Mouse (Mus musculus) cerebral cortex, adult 2 months (tissue): ENCODE data around the gene Crybb3.

Source experiments
- WGBS: fragments of 180-500 bp; shearing (Covaris S2); methylation state at CpG from one replicate; pipeline ENCODE4 v1.1.7; 2018; 5-methylcytosine and 5-hydroxymethylcytosine counted together

The Crybb3 gene

DNA sequence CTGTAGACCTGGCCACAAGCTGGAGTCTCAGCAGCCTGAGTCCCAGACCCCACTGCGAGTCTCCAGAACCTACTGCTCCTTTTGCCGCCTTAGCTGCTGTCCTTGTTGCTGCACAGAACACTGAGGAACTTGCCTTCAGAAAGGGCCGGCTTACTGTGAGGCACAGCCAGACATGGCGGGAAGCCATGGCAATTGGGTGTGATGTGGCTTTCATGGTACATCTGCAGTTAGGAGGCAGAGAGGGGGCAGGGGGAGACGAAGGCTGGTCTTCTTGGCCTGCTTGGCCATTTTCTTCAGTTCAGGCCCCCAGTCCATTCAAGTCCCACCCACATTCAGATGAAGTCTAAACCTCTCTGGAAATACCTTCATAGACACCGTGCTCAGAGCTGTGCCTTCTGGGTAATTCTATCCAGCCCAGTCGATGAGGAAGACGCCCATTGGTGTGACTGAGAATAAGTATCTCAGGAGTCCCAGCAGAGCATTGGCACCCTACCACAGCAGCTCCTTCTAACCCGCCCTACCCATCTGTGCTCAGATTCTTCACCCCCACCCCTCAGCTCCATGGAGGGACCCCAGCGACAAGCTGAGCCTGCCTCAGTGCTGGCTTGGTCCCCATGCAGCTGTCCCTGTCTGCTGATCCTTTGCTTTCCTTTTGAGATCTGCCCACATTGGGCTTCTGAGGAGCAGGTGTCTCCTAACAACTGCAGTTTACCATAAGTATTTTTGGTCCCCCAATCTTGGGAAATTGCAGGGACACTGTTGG is 35.7 kb downstream of the Crybb3 start:
- 57% methylated on average over 10 of the region's 10 CpGs for WGBS

- WGBS, result 49% methylated on average over 8 of the region's 8 CpGs
Measured at GRCm38 (mm10) chr5:113043531-113043930, 37.9 kb downstream of the Crybb3 start.

- WGBS, result 11% methylated on average over 5 of the region's 5 CpGs
Measured at GRCm38 (mm10) chr5:113041567-113042071, 39.8 kb downstream of the Crybb3 start.

DNA sequence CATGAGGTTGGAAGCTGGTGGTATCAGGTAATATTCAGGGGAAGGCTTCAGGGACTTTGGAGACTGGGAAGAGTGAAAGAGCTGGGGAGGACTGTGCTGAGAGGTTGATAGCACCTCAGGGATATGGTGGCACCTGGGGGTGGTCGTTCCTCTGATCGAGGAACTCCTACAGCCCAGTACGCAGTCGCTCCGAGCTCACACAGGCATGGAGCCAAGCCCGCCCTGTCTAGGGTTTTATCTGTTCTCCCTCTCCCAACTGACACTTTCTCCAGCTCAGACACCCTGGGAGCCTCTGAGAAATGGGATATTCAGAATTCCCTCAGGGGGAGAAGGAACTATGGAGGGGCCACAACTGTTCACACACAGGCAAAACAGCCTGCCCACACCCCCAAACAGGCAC is 40.6 kb downstream of the Crybb3 start:
- WGBS, result 43% methylated on average over 6 of the region's 6 CpGs

- WGBS, result 50% methylated on average over 6 of the region's 6 CpGs
Measured at GRCm38 (mm10) chr5:113038601-113039000, 42.8 kb downstream of the Crybb3 start.

DNA sequence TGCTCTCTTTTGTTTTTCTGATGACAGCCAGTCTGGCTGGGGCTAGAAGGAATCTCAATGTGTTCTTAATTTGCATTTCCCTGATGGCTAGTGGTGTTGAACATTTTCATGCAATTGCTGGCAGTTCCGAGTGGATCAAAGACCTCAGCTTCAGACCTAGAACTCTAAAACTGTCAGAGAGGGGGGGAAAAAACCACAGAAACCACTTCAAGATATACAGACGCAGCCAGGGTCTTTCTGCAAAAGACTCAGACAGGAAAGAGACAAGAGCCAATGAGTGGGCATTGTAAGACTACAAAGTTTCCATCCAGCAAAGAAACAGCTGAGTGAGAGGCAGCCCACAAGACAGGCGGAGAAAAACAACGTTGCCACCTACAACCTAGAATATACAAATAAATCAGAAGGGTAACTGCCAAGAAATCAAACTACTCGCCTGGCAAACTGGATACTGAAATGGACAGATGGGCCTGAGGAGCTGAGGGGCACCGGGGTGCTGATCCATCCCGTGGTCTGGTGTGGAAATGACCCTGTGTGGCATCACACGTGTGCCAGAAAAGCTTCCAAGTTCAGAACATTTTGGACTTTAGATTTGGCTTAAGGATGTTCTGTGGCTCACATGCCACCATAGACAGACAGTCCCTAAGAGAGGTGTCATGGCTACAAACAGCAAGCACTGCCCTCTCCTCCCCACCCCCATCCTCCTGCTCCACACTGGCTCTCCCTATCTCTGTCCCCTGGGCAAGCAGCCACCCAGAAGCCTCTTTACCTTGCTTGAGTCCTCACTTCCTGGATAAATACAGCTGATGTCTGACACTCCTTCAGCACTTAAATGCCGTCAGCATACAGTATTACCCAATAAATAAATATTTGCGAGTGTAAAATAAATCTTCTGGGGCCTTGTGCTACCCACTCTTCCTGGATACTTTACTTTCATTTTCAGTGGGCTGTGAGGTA is 46.0 kb downstream of the Crybb3 start:
- WGBS, result 45% methylated on average over 10 of the region's 10 CpGs

GRCm38 (mm10) chr5:113031201-113031754 is 50.1 kb downstream of the Crybb3 start:
- WGBS, result 45% methylated on average over 15 of the region's 15 CpGs

GRCm38 (mm10) chr5:113030082-113030481 is 51.3 kb downstream of the Crybb3 start:
- WGBS, result 63% methylated on average over 3 of the region's 3 CpGs

GRCm38 (mm10) chr5:113026706-113027105 is 54.7 kb downstream of the Crybb3 start:
- 91% methylated on average over 5 of the region's 5 CpGs for WGBS
